Mouse (Mus musculus): ENCODE data around the gene Akap9.

- TF ChIP-seq POLR2A (IDR thresholded peaks at IDR 0.05; ENCODE audit: insufficient read length, low read depth) (no peak), USF1 (IDR thresholded peaks at IDR 0.05; ENCODE audit: low read depth) (no peak), POLR2AphosphoS2 (IDR thresholded peaks at IDR 0.05; ENCODE audit: insufficient read length, low read depth) (no peak), MYOG (IDR thresholded peaks at IDR 0.05; ENCODE audit: control insufficient read depth in 1 of 3, insufficient read depth in 1 of 3, insufficient read length in 2 of 3, low read depth in 2 of 3) (no peak), CEBPB (IDR thresholded peaks at IDR 0.05; ENCODE audit: insufficient read depth, poor library complexity, severe bottlenecking) (no peak), MYOD1 (IDR thresholded peaks at IDR 0.05; ENCODE audit: control insufficient read depth in 1 of 3, insufficient read length in 2 of 3, low read depth in 2 of 3) (no peak), E2F4 (IDR thresholded peaks at IDR 0.05; ENCODE audit: insufficient read depth) (no peak), TCF3 (IDR thresholded peaks at IDR 0.05; ENCODE audit: insufficient read length, low read depth) (no peak), REST (IDR thresholded peaks at IDR 0.05; ENCODE audit: insufficient read depth, insufficient read length) (no peak), TCF12 (IDR thresholded peaks at IDR 0.05; ENCODE audit: insufficient read depth, poor library complexity, severe bottlenecking) (no peak), MAX (IDR thresholded peaks at IDR 0.05; ENCODE audit: low read depth) (no peak), SRF (IDR thresholded peaks at IDR 0.05; ENCODE audit: control insufficient read depth, insufficient read length, low read depth) (no peak)
Measured at GRCm38 (mm10) chr5:4086309-4086708, 158.5 kb downstream of the Akap9 start.
